Mouse (Mus musculus): ENCODE results near the gene Chka. TPM values are rescaled to one million over a fixed set of nuclear protein-coding genes. Genes with fewer than 3 reads are reported as not detected.

Gene Chka
- polyA plus RNA-seq, 1 experiment from 2014 or later: 57.8 TPM

DNA sequence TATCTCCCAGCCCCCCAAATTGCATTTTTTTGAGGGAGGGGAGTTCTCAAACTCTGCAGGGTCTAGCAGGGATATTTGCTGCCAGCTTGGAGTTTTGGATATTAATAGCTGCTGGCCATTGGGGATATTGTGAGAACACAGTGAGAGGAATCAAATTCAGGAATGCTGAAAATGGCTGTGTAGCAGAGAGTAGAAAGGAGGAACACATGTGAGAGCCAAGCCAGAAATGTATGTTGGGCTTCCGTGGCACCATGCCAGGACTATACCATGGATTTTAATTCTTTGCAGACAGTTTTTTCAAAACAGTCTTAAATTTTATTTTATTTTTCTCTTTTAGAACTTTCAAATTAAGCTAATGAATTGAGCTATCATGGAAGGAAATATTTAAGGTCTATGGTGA is 16.7 kb downstream of the Chka start:
- H3K4me2 ChIP-seq (ENCODE audit: low read depth, low read length): no peak overlapping the region
- no peak overlapping the region for H3K4me3 ChIP-seq (ENCODE audit: low read length)
- WGBS: 64% methylated on average over 1 of the region's 1 CpGs
- H3K36me3 ChIP-seq (ENCODE audit: control insufficient read depth, insufficient read depth, low read length): peaks cover 5% of the 10 kb centered on the region; the same call in 1 of the 2 replicates
- no peaks in the 10 kb centered on the region for H3K27me3 ChIP-seq (replicated peaks; ENCODE audit: control insufficient read depth, insufficient read depth, low read length)
- no peak for ATAC-seq
- H3K4me1 ChIP-seq (ENCODE audit: control insufficient read depth, insufficient read depth, low read length): no peaks in the 10 kb centered on the region
- H3K9ac ChIP-seq (ENCODE audit: low read depth, low read length): no peak overlapping the region
- H3K9me3 ChIP-seq (ENCODE audit: control insufficient read depth, low read length): no peaks in the 10 kb centered on the region
- no peak overlapping the region for H3K27ac ChIP-seq (ENCODE audit: low read length)

DNA sequence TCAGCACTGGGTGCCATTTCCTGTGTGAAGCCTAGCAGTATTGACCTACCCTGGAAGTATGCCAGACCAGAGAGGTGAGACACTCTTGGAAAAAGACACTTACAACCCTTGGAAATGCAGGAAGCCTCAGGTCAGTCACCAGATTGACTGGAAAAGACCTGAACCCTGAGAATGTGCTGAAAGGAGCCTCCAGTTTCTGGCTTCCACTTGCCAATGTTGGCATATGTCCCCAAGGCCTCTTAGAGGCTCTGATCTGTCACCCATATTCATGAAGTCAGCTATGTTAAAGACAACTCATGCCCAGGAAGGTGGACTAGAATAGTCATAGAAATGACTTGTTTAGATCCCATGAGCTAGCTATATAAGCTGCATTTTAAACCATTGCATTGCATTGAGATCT is 19.9 kb downstream of the Chka start:
- no peak overlapping the region for H3K4me3 ChIP-seq (ENCODE audit: low read length)
- no peak overlapping the region for H3K9ac ChIP-seq (ENCODE audit: low read depth, low read length)
- H3K9me3 ChIP-seq (ENCODE audit: control insufficient read depth, low read length): no peaks in the 10 kb centered on the region
- ATAC-seq: no peak
- no peaks in the 10 kb centered on the region for H3K27me3 ChIP-seq (replicated peaks; ENCODE audit: control insufficient read depth, insufficient read depth, low read length)
- H3K27ac ChIP-seq (ENCODE audit: low read length): no peak overlapping the region
- no peaks in the 10 kb centered on the region for H3K36me3 ChIP-seq (ENCODE audit: control insufficient read depth, insufficient read depth, low read length)
- H3K4me1 ChIP-seq (ENCODE audit: control insufficient read depth, insufficient read depth, low read length): no peaks in the 10 kb centered on the region
- no peak overlapping the region for H3K4me2 ChIP-seq (ENCODE audit: low read depth, low read length)

DNA sequence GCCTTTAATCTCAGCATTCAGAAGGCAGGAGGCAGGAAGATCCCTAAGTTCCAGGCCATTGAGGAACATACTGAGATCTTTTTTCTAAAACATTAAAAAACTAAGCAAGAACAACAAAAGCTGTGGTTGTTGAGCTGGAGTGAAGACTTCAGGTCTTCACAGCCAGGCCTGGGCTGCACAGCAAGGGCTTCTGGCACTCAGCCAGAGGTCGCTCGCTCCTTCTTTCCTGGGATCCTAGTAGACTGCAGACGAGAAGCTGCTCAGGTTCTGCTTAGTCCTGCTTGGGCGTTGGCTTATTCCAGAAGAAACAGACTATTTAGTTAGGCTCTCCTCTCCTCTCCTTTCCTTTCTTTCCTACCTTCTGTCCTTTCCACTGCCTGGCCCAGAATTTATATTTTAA is 20.8 kb downstream of the Chka start:
- ATAC-seq: 0 out of 2 replicates have a peak, but pooled peaks have one; percentile 34
- Histone ChIP-seq H3K9me3 (ENCODE audit: control insufficient read depth, low read length) (no peaks in the 10 kb centered on the region), H3K4me1 (ENCODE audit: control insufficient read depth, insufficient read depth, low read length) (no peaks in the 10 kb centered on the region), H3K36me3 (ENCODE audit: control insufficient read depth, insufficient read depth, low read length) (no peaks in the 10 kb centered on the region), H3K9ac (ENCODE audit: low read depth, low read length) (no peak overlapping the region), H3K27me3 (replicated peaks; ENCODE audit: control insufficient read depth, insufficient read depth, low read length) (no peaks in the 10 kb centered on the region), H3K4me3 (ENCODE audit: low read length) (no peak overlapping the region), H3K4me2 (ENCODE audit: low read depth, low read length) (no peak overlapping the region), H3K27ac (ENCODE audit: low read length) (no peak overlapping the region)
- WGBS: 47% methylated on average over 4 of the region's 4 CpGs

DNA sequence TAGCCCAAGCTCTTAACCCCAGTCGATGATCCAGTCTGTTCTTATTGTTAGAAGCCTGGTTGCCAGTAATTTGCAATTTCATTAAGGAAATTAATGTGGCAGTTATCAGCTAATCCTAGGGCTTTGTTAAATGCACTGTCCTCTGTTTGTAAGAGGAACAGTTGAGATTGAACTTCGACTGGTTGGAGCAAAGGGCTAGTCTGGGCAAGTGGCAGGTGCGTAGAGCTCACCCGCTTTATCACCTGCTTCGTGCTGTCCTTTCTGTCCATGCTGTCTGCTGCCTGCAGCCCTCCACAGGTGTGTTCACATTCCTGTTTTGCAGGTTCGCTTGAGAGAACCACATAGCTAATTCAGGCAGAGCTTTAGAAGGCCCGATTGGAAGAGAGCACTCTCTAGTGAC is 23.5 kb downstream of the Chka start:
- 0 out of 2 replicates have a peak, but pooled peaks cover 3% of the 10 kb centered on the region for H3K4me1 ChIP-seq (ENCODE audit: control insufficient read depth, insufficient read depth, low read length)
- no peak overlapping the region for H3K4me3 ChIP-seq (ENCODE audit: low read length)
- WGBS: 60% methylated on average over 7 of the region's 7 CpGs
- H3K27me3 ChIP-seq (replicated peaks; ENCODE audit: control insufficient read depth, insufficient read depth, low read length): no peaks in the 10 kb centered on the region
- no peaks in the 10 kb centered on the region for H3K36me3 ChIP-seq (ENCODE audit: control insufficient read depth, insufficient read depth, low read length)
- H3K4me2 ChIP-seq (ENCODE audit: low read depth, low read length): no peak overlapping the region
- no peaks in the 10 kb centered on the region for H3K9me3 ChIP-seq (ENCODE audit: control insufficient read depth, low read length)
- peak; percentile 82 for ATAC-seq
- H3K27ac ChIP-seq (ENCODE audit: low read length): no peak overlapping the region
- H3K9ac ChIP-seq (ENCODE audit: low read depth, low read length): no peak overlapping the region

GRCm38 (mm10) chr19:3880054-3880848 is 28.7 kb downstream of the Chka start:
- H3K9me3 ChIP-seq (ENCODE audit: control insufficient read depth, low read length): no peaks in the 10 kb centered on the region
- WGBS: 86% methylated on average over 6 of the region's 6 CpGs
- no peak overlapping the region for H3K9ac ChIP-seq (ENCODE audit: low read depth, low read length)
- H3K27me3 ChIP-seq (replicated peaks; ENCODE audit: control insufficient read depth, insufficient read depth, low read length): no peaks in the 10 kb centered on the region
- no peaks in the 10 kb centered on the region for H3K36me3 ChIP-seq (ENCODE audit: control insufficient read depth, insufficient read depth, low read length)
- H3K27ac ChIP-seq (ENCODE audit: low read length): 0 out of 2 replicates have a peak overlapping the region, but pooled peaks have one; percentile 15
- H3K4me1 ChIP-seq (ENCODE audit: control insufficient read depth, insufficient read depth, low read length): 0 out of 2 replicates have a peak, but pooled peaks cover 3% of the 10 kb centered on the region
- no peak overlapping the region for H3K4me2 ChIP-seq (ENCODE audit: low read depth, low read length)
- peak; percentile 57; the same call in 1 of the 2 replicates for ATAC-seq
- no peak overlapping the region for H3K4me3 ChIP-seq (ENCODE audit: low read length)

DNA sequence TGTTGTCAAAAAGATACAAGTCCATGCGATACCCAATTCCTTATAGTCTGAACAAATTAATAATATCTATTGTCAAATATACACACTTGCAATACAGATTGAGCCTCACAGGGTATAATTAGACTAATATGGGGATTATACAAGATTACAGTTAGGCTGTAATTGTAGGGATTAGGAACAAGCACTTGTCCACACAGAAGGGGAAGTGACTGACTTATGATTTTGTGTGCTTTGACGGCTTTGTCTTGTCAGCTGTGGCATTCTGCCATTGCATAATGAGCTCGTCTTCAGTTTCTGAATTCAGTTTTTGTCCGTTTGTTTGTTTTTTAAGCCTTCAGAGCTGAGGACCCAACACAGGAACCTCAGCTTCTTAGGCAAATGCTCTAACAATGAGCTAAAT is 30.6 kb downstream of the Chka start:
- Histone ChIP-seq H3K4me2 (ENCODE audit: low read depth, low read length) (no peak overlapping the region), H3K4me1 (ENCODE audit: control insufficient read depth, insufficient read depth, low read length) (0 out of 2 replicates have a peak, but pooled peaks cover 3% of the 10 kb centered on the region), H3K27me3 (replicated peaks; ENCODE audit: control insufficient read depth, insufficient read depth, low read length) (no peaks in the 10 kb centered on the region), H3K9ac (ENCODE audit: low read depth, low read length) (no peak overlapping the region), H3K9me3 (ENCODE audit: control insufficient read depth, low read length) (no peaks in the 10 kb centered on the region), H3K36me3 (ENCODE audit: control insufficient read depth, insufficient read depth, low read length) (0 out of 2 replicates have a peak, but pooled peaks cover 3% of the 10 kb centered on the region), H3K4me3 (ENCODE audit: low read length) (no peak overlapping the region), H3K27ac (ENCODE audit: low read length) (no peak overlapping the region)
- no peak for ATAC-seq
- WGBS: 83% methylated on average over 4 of the region's 4 CpGs

- H3K36me3 ChIP-seq (ENCODE audit: control insufficient read depth, insufficient read depth, low read length): peaks cover 9% of the 10 kb centered on the region; the same call in 1 of the 2 replicates
- no peak for ATAC-seq
- 46% methylated on average over 6 of the region's 6 CpGs for WGBS
- no peaks in the 10 kb centered on the region for H3K27me3 ChIP-seq (replicated peaks; ENCODE audit: control insufficient read depth, insufficient read depth, low read length)
- no peak overlapping the region for H3K4me3 ChIP-seq (ENCODE audit: low read length)
- H3K9me3 ChIP-seq (ENCODE audit: control insufficient read depth, low read length): no peaks in the 10 kb centered on the region
- H3K27ac ChIP-seq (ENCODE audit: low read length): no peak overlapping the region
- H3K4me2 ChIP-seq (ENCODE audit: low read depth, low read length): no peak overlapping the region
- 0 out of 2 replicates have a peak, but pooled peaks cover 3% of the 10 kb centered on the region for H3K4me1 ChIP-seq (ENCODE audit: control insufficient read depth, insufficient read depth, low read length)
- H3K9ac ChIP-seq (ENCODE audit: low read depth, low read length): no peak overlapping the region
These were observed 32.9 kb downstream of the Chka start for GRCm38 (mm10) chr19:3884325-3884990.

DNA sequence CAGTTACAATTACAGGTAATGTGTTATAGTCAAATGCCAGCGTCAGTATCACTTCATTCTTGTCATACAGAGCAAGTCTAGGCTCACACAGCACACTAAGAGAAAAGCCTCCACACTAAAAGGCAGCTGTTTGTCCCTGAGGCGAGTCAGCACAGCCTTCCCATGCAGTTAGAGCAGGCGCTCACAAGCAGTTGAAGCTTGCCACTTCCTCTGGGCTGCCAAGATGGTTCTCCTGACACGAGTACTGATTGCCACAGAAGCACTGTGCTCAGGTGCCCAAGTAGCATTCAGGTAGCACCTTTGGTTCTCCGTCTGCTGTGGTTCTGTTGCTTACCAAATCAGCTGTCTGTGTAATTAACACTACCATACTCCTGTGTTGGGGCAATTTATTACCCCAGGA is 37.5 kb downstream of the Chka start:
- Histone ChIP-seq H3K9ac (ENCODE audit: low read depth, low read length) (no peak overlapping the region), H3K27me3 (replicated peaks; ENCODE audit: control insufficient read depth, insufficient read depth, low read length) (no peaks in the 10 kb centered on the region), H3K4me2 (ENCODE audit: low read depth, low read length) (no peak overlapping the region), H3K4me3 (ENCODE audit: low read length) (no peak overlapping the region), H3K4me1 (ENCODE audit: control insufficient read depth, insufficient read depth, low read length) (no peaks in the 10 kb centered on the region), H3K27ac (ENCODE audit: low read length) (no peak overlapping the region), H3K36me3 (ENCODE audit: control insufficient read depth, insufficient read depth, low read length) (peaks cover 19% of the 10 kb centered on the region), H3K9me3 (ENCODE audit: control insufficient read depth, low read length) (no peaks in the 10 kb centered on the region)
- WGBS: 90% methylated on average over 5 of the region's 5 CpGs
- ATAC-seq: no peak

- Histone ChIP-seq H3K36me3 (ENCODE audit: control insufficient read depth, insufficient read depth, low read length) (peaks cover 22% of the 10 kb centered on the region), H3K27ac (ENCODE audit: low read length) (no peak overlapping the region), H3K4me2 (ENCODE audit: low read depth, low read length) (no peak overlapping the region), H3K9me3 (ENCODE audit: control insufficient read depth, low read length) (no peaks in the 10 kb centered on the region), H3K4me1 (ENCODE audit: control insufficient read depth, insufficient read depth, low read length) (no peaks in the 10 kb centered on the region), H3K27me3 (replicated peaks; ENCODE audit: control insufficient read depth, insufficient read depth, low read length) (no peaks in the 10 kb centered on the region), H3K9ac (ENCODE audit: low read depth, low read length) (no peak overlapping the region), H3K4me3 (ENCODE audit: low read length) (no peak overlapping the region)
- WGBS: 80% methylated on average over 8 of the region's 8 CpGs
- no peak for ATAC-seq
These were observed 38.6 kb downstream of the Chka start for GRCm38 (mm10) chr19:3890181-3890580.

Measured in intestine, embryonic 16.5 days (tissue).